Mouse (Mus musculus) embryonic facial prominence, embryonic 12.5 days (tissue): ENCODE results near the gene Stard3. TPM values are rescaled to one million over a fixed set of nuclear protein-coding genes. Genes with fewer than 3 reads are reported as not detected.

Source experiments
- ATAC-seq: fragments of 200-750 bp; cut with Nextera tagmentation; 2 replicates; pipeline ENCODE4 v1.8.0; 2017; ENCODE audit not compliant: insufficient number of reproducible peaks, insufficient read depth, low FRiP score, low TSS enrichment
- H3K27ac ChIP-seq: fragments of 300-500 bp; sonication (generic); 2 replicates; pipeline ENCODE4 v1.5.1; 2016; ENCODE audit warnings: mild to moderate bottlenecking
- H3K27me3 ChIP-seq: fragments of 300-500 bp; sonication (generic); 2 replicates; pipeline ENCODE4 v1.6.1; 2016; ENCODE audit warnings: mild to moderate bottlenecking, moderate library complexity
- H3K36me3 ChIP-seq: fragments of 300-500 bp; sonication (generic); 2 replicates; pipeline ENCODE4 v1.6.1; 2016; ENCODE audit warnings: mild to moderate bottlenecking
- H3K4me1 ChIP-seq: fragments of 300-500 bp; sonication (generic); 2 replicates; pipeline ENCODE4 v1.6.1; 2016
- H3K4me2 ChIP-seq: fragments of 300-500 bp; sonication (generic); replicated peaks from 2 replicates; pipeline ENCODE4 v1.6.1; 2016; ENCODE audit warnings: mild to moderate bottlenecking, moderate library complexity
- H3K4me3 ChIP-seq: fragments of 300-500 bp; sonication (generic); 2 replicates; pipeline ENCODE4 v1.5.1; 2016; ENCODE audit warnings: mild to moderate bottlenecking
- H3K9ac ChIP-seq: fragments of 300-500 bp; sonication (generic); 2 replicates; pipeline ENCODE4 v1.6.1; 2016; ENCODE audit warnings: mild to moderate bottlenecking, moderate library complexity
- H3K9me3 ChIP-seq: fragments of 300-500 bp; sonication (generic); 2 replicates; pipeline ENCODE4 v1.6.1; 2016; ENCODE audit warnings: mild to moderate bottlenecking, moderate library complexity
- whole genome bisulfite sequencing: fragments of 180-500 bp; shearing (Covaris S2); methylation state at CpG from one replicate; pipeline ENCODE4 v1.1.7; 2016; 5-methylcytosine and 5-hydroxymethylcytosine counted together
- polyA plus RNA-seq: library from polyadenylated mRNA; unstranded; fragments of >200 nt; fragmentation: Nextera tagmentation; extraction: Ambion mirVana; gene quantifications from 2 replicates; pipeline ENCODE4 v1.2.1, GENCODE M21; 2016

The Stard3 gene
- polyA plus RNA-seq, 1 experiment from 2014 or later, result 39.6 TPM

DNA sequence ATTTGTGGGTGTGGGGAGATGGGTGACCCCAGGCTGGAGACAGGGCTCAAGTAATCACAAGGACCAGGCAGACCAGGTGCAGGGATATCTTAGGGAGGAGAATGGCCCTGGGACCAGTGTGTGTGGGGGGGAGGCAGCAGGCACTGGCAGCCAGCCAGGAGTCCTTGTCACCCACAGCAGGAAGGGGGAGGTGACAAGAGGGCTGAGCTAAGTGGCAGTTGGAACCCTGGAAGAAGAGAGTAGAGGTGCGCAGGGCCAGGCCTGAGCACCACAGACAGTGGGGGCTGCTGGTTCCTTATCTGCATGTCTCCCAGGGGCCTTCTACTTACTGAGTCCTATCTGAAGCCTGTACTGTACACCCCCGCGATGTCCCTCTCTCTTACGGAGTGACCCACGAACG lies 35.1 kb downstream of the Stard3 start:
- H3K36me3 ChIP-seq, result no peaks in the 10 kb centered on the region
- ATAC-seq, result no peak
- no peak overlapping the region for H3K9ac ChIP-seq
- H3K4me2 ChIP-seq, result no peak overlapping the region; the same call in 1 of the 2 replicates
- peaks cover 42% of the 10 kb centered on the region for H3K27me3 ChIP-seq
- 82% methylated on average over 6 of the region's 6 CpGs for WGBS
- no peaks in the 10 kb centered on the region for H3K9me3 ChIP-seq
- H3K4me3 ChIP-seq, result no peak overlapping the region
- no peak overlapping the region for H3K27ac ChIP-seq
- peaks cover 22% of the 10 kb centered on the region; the same call in 1 of the 2 replicates for H3K4me1 ChIP-seq

DNA sequence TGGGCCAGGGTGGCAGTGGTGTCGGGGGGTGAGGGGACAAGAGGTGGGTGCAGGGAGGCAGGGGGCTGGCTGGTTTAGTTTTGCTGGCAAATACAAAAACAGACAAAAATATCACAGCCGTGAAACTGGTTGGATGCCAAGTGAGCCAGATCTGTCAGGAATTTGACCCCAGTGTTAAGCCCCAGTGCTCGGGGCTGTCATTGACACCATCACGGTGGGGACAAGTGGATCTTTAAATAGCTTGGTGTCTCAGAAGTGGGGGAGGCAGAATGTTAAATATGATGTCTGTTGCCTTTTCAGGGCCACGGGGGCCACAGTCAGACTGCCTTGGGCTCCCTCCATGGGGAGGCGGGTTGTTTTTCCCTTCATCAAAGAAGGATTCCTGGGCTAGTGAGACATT lies 36.1 kb downstream of the Stard3 start:
- Histone ChIP-seq H3K9me3 (no peaks in the 10 kb centered on the region), H3K27me3 (peaks cover 35% of the 10 kb centered on the region), H3K4me1 (peaks cover 22% of the 10 kb centered on the region; the same call in 1 of the 2 replicates), H3K4me2 (no peak overlapping the region), H3K36me3 (no peaks in the 10 kb centered on the region), H3K27ac (no peak overlapping the region), H3K4me3 (no peak overlapping the region), H3K9ac (no peak overlapping the region)
- no peak for ATAC-seq
- WGBS, result 36% methylated on average over 6 of the region's 6 CpGs

DNA sequence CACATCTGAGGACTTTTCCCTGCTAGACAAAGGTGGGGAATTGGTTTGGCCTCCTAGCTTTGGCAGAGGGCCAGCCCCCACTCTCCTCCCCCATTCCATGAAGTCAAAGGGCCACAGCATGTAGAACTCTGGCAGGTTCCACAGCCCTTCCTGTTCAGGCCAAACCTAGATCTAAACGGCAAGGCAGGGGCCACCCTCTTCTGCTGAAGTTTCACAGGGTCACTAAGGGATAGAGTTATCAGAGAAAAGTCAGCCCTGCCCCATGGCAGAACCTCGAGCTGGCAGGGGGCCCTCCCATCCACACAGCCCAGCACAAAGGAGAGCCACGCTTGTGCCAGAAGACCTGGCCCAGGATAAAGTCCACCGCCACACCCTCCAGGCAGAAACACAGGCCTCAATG lies 36.9 kb downstream of the Stard3 start:
- no peaks in the 10 kb centered on the region for H3K9me3 ChIP-seq
- H3K4me2 ChIP-seq, result no peak overlapping the region

DNA sequence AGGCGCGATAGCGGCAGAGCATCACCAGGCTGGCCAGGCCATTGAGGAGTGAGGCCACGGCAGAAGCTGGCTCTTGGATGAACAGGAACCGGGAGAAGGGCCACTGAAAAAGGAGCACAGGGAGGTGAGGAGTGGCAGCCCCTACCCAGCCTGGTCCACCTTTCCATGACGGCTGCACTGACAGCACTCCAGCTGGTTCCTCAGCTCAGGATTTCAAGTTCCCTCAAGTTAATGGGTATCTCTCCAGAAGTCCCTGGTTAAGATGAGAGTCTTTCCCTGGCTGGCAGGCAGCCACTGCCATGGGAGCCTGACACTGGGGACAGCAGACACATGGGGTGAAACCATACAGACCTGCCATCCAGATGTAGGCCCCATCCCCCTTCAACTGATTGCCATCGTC lies 39.8 kb downstream of the Stard3 start:
- H3K27me3 ChIP-seq, result peaks cover 5% of the 10 kb centered on the region; the same call in 1 of the 2 replicates
- no peak overlapping the region for H3K4me3 ChIP-seq
- no peaks in the 10 kb centered on the region for H3K9me3 ChIP-seq
- H3K36me3 ChIP-seq, result no peaks in the 10 kb centered on the region
- H3K27ac ChIP-seq, result no peak overlapping the region
- H3K4me2 ChIP-seq, result no peak overlapping the region
- no peak overlapping the region for H3K9ac ChIP-seq
- peaks cover 14% of the 10 kb centered on the region; the same call in 1 of the 2 replicates for H3K4me1 ChIP-seq
- 87% methylated on average over 7 of the region's 7 CpGs for WGBS
- no peak for ATAC-seq

More for the DNA sequence above, 36.9 kb downstream of the Stard3 start:
- no peak for ATAC-seq
- H3K4me1 ChIP-seq, result peaks cover 22% of the 10 kb centered on the region; the same call in 1 of the 2 replicates
- no peak overlapping the region for H3K4me3 ChIP-seq
- no peaks in the 10 kb centered on the region for H3K36me3 ChIP-seq
- H3K9ac ChIP-seq, result peak overlapping the region; percentile 8; the same call in 1 of the 2 replicates
- WGBS, result 56% methylated on average over 4 of the region's 4 CpGs
- peaks cover 34% of the 10 kb centered on the region for H3K27me3 ChIP-seq
- H3K27ac ChIP-seq, result 0 out of 2 replicates have a peak overlapping the region, but pooled peaks have one; percentile 13

DNA sequence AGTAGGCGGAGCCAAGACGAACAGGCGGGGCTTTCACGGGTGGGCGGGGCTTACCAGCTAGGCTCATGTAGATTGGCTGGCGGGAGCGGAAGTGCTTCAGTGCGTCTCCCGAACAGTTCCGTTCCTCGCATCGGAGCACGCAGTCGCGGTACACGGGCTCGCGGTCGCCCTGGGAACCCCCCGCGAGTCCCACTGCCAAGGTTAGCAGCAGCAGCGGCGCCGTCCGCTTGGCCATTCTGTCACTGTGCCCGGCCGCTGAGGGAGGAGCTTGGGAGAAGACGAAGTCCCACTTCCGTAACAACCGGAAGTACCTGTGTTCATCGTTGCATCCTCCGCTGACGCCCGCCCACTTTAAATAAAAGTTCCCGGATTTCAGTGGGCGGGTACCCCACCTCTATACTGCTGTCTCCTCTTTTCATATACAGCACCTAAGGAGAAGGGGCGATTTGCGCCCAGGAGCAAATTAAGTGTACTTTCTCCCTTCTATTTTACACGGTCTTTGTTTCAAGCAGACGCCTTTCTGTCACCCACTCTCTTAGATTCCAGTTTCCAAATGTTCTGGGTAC lies 42.1 kb downstream of the Stard3 start, which contains the start of gene Pgap3:
TSS of gene Pgap3 (minus strand) at position 330 of the 566 bp plus-strand sequence.
- Histone ChIP-seq H3K4me1 (0 out of 2 replicates have a peak, but pooled peaks cover 4% of the 10 kb centered on the region), H3K27me3 (no peaks in the 10 kb centered on the region), H3K36me3 (no peaks in the 10 kb centered on the region), H3K27ac (peak within 1 kb of the TSS; percentile 96), H3K4me3 (peak within 1 kb of the TSS; percentile 67), H3K9me3 (no peaks in the 10 kb centered on the region), H3K4me2 (peak within 1 kb of the TSS; percentile 70), H3K9ac (peak within 1 kb of the TSS; percentile 44)
- ATAC-seq, result peak; percentile 83
- WGBS, result 1% methylated on average over 40 of the region's 40 CpGs

DNA sequence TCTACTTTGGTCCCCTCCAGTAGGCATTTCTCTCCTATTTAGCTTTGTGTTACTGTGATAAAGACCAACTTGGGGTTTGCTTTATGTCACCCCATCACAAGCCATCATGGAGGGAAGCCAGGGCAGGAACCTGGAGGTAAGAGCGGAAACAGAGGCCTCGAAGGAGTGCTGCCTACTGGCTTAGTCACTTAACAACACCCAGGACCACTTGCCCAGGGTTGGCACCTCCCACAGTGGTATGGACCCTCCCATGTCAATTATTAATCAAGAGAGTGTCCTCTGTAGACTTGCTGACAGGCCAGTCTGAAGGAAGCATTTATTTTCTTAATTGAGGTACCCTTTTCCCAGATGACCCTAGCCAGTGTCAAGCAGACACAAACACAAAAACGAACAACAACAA lies 42.6 kb downstream of the Stard3 start:
- 61% methylated on average over 3 of the region's 3 CpGs for WGBS
- H3K36me3 ChIP-seq, result no peaks in the 10 kb centered on the region
- peak overlapping the region; percentile 96 for H3K27ac ChIP-seq
- H3K4me1 ChIP-seq, result 0 out of 2 replicates have a peak, but pooled peaks cover 4% of the 10 kb centered on the region
- ATAC-seq, result no peak
- no peaks in the 10 kb centered on the region for H3K27me3 ChIP-seq
- H3K4me2 ChIP-seq, result peak overlapping the region; percentile 70
- peak overlapping the region; percentile 67 for H3K4me3 ChIP-seq
- H3K9me3 ChIP-seq, result no peaks in the 10 kb centered on the region
- H3K9ac ChIP-seq, result peak overlapping the region; percentile 44

DNA sequence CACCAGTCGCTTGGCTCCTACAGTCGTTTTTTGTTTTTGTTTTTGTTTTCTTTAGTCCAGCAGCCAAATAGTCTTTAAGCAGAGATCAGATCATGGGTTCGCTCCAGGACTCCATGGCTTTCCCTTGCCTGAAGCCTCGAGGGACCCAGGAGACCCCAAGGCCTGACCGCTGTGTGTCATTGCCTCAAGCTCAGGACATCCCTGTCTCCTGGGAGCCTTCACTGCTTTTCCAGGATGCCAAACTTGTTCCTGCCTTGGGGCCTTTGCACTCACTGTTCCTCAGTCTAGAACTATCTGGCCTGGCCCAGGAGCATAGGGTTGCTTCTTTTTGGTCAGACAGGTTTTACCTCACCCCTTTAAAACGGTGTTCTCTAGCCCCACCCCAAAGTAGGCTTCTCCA lies 48.5 kb downstream of the Stard3 start:
- no peaks in the 10 kb centered on the region for H3K9me3 ChIP-seq
- H3K27me3 ChIP-seq, result peaks cover 4% of the 10 kb centered on the region; the same call in 1 of the 2 replicates
- H3K27ac ChIP-seq, result no peak overlapping the region
- no peak for ATAC-seq
- H3K9ac ChIP-seq, result no peak overlapping the region
- no peak overlapping the region for H3K4me3 ChIP-seq
- peaks cover 16% of the 10 kb centered on the region; the same call in 1 of the 2 replicates for H3K4me1 ChIP-seq
- H3K36me3 ChIP-seq, result no peaks in the 10 kb centered on the region
- H3K4me2 ChIP-seq, result no peak overlapping the region
- WGBS, result 70% methylated on average over 6 of the region's 6 CpGs

DNA sequence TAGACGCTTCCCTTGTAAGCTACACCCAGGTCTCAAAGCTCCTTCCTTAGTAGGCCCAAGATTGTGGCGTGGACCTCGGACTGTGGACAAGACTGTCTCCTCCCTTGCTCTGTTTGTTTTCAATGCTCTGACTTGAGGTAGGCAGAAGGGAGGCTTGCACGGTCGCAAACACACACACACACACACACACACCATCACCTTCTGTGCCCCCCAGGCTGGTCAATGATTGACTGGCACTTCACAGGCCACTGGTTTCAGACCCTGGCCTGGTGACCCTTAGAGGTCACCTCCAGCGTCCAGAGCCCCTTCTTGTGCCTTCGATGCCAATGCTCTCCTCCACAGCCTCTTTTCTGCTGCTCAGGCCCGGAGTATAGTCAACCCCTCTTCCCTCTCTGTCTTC lies 50.7 kb downstream of the Stard3 start:
- WGBS, result 43% methylated on average over 8 of the region's 8 CpGs
- no peak for ATAC-seq

DNA sequence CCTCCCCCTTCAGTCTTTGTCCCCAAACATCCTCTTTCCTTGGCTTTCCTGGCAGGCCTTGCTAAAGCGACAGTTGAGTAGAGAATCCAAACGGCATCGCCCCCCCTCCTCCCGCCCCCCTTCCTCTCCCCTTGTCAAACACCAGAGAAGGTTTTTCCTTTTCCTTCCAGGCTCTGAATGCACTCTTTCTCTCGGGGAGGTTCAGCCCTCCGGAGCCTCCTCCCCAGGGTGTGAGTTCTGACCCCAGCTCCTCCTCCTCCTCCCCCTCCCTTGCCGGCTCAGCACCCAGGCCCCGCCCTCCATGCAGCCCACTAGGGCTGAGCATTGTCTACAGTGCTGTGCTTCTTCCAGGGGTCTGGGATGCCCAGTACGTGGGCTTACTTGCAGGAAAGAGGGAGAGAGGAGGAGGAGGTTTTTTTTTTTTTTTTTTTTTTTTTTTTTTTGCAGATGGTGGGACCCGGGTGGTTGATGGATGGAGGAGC lies 51.2 kb downstream of the Stard3 start:
- Histone ChIP-seq H3K4me2 (peak overlapping the region; percentile 42), H3K4me3 (peak overlapping the region; percentile 4; the same call in 1 of the 2 replicates), H3K9ac (no peak overlapping the region), H3K36me3 (no peaks in the 10 kb centered on the region), H3K4me1 (peaks cover 29% of the 10 kb centered on the region), H3K27ac (peak overlapping the region; percentile 41; the same call in 1 of the 2 replicates), H3K27me3 (peaks cover 4% of the 10 kb centered on the region; the same call in 1 of the 2 replicates), H3K9me3 (no peaks in the 10 kb centered on the region)
- WGBS, result 3% methylated on average over 9 of the region's 10 CpGs
- ATAC-seq, result peak; percentile 31; the same call in 1 of the 2 replicates

More for the DNA sequence above, 50.7 kb downstream of the Stard3 start:
- H3K27ac ChIP-seq, result peak overlapping the region; percentile 41; the same call in 1 of the 2 replicates
- no peaks in the 10 kb centered on the region for H3K36me3 ChIP-seq
- peaks cover 4% of the 10 kb centered on the region; the same call in 1 of the 2 replicates for H3K27me3 ChIP-seq
- no peaks in the 10 kb centered on the region for H3K9me3 ChIP-seq
- peak overlapping the region; percentile 4; the same call in 1 of the 2 replicates for H3K4me3 ChIP-seq
- H3K9ac ChIP-seq, result peak overlapping the region; percentile 33; the same call in 1 of the 2 replicates
- H3K4me2 ChIP-seq, result peak overlapping the region; percentile 42
- peaks cover 25% of the 10 kb centered on the region for H3K4me1 ChIP-seq

DNA sequence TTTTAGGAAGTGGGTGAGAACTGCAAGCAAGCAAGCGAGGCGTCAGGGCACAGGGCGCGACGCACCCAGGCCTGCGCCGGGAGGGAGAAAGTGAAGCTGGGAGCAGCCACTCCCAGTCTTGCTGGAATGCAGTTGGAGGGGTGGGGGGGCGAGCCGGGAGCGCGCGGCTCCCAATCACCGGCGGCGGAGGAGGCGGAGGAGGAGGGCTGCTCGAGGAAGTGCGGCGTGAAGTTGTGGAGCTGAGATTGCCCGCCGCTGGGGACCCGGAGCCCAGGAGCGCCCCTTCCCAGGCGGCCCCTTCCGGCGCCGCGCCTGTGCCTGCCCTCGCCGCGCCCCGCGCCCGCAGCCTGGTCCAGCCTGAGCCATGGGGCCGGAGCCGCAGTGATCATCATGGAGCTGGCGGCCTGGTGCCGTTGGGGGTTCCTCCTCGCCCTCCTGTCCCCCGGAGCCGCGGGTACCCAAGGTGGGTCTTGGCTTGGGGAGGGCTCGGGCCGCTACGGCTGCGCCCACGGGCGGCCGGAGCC lies 54.2 kb downstream of the Stard3 start, which contains the start of gene Erbb2:
TSS of gene Erbb2 (plus strand) at position 198 of the 524 bp plus-strand sequence.
- H3K27ac ChIP-seq, result peak within 1 kb of the TSS; percentile 96
- peaks cover 38% of the 10 kb centered on the region for H3K4me1 ChIP-seq
- H3K36me3 ChIP-seq, result 0 out of 2 replicates have a peak, but pooled peaks cover 2% of the 10 kb centered on the region
- peak within 1 kb of the TSS; percentile 74 for H3K4me3 ChIP-seq
- peak; percentile 67 for ATAC-seq
- peak within 1 kb of the TSS; percentile 74 for H3K4me2 ChIP-seq
- H3K9ac ChIP-seq, result peak within 1 kb of the TSS; percentile 87
- peaks cover 4% of the 10 kb centered on the region; the same call in 1 of the 2 replicates for H3K27me3 ChIP-seq
- no peaks in the 10 kb centered on the region for H3K9me3 ChIP-seq
- under 1% methylated on average over 45 of the region's 49 CpGs for WGBS

DNA sequence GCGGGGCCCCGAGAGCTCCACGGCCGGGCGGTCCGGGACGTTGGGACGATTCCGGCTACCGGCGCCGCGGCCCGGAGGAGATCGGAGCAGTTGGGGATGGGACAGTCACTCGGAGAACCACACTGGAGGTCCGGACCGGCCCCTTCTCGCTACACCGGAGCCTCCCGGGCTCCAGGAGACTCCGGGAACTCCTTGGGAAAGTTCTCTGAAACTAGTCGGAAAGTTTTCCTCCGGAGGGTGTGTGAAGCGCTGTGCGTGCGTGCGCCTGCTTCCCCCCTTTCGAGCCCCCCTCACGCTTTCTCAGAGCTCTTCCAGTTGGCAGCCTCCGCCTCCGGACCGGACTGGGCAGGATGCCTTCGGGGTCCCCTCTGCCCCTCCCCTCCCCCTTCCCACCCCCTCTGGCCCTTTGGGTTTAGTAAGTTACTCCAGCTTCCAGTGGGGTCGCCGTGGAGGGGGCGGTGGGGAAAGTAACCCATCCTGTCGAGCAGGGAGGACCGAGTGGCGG lies 54.7 kb downstream of the Stard3 start:
- under 1% methylated on average over 40 of the region's 40 CpGs for WGBS
- H3K27me3 ChIP-seq, result peaks cover 4% of the 10 kb centered on the region; the same call in 1 of the 2 replicates
- H3K27ac ChIP-seq, result peak overlapping the region; percentile 96
- 0 out of 2 replicates have a peak, but pooled peaks cover 2% of the 10 kb centered on the region for H3K36me3 ChIP-seq
- peak; percentile 50 for ATAC-seq
- H3K4me3 ChIP-seq, result peak overlapping the region; percentile 74
- peak overlapping the region; percentile 74 for H3K4me2 ChIP-seq
- H3K9ac ChIP-seq, result peak overlapping the region; percentile 87
- H3K4me1 ChIP-seq, result peaks cover 38% of the 10 kb centered on the region
- no peaks in the 10 kb centered on the region for H3K9me3 ChIP-seq
